Mouse (Mus musculus) kidney, postnatal 36 days (tissue): ENCODE measurements around the gene St6galnac4.

Experiments
- DNase-seq, 2 experiments: peaks; one replicate each; pipeline ENCODE4 v3.0.0; 2021 to 2022; ENCODE audit warnings: mixed read lengths in 2 of 2

The St6galnac4 gene

GRCm38 (mm10) chr2:32602600-32603054, 15.7 kb downstream of the St6galnac4 start:
- DNase-seq: peak; percentile 88 to 95

DNA sequence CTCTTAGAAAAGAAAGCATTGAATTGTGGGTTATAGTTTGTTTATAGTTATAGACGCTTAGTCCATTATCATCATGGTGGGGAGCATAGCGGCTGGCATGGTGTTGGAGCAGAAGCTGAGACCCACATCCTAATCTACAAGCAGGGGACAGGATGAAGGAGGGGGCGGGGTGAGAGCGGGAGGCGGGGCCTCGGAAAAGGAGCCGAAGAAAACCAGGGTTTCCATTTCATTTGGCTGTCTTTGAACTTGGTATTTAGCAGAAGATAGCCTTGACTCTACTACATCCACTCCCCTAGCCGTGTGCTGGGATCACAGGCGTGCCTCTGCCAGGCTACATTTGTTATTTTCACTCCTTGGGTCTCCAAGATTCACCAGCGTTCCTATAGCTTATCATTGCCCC, 17.7 kb downstream of the St6galnac4 start:
- DNase-seq: no peak

DNA sequence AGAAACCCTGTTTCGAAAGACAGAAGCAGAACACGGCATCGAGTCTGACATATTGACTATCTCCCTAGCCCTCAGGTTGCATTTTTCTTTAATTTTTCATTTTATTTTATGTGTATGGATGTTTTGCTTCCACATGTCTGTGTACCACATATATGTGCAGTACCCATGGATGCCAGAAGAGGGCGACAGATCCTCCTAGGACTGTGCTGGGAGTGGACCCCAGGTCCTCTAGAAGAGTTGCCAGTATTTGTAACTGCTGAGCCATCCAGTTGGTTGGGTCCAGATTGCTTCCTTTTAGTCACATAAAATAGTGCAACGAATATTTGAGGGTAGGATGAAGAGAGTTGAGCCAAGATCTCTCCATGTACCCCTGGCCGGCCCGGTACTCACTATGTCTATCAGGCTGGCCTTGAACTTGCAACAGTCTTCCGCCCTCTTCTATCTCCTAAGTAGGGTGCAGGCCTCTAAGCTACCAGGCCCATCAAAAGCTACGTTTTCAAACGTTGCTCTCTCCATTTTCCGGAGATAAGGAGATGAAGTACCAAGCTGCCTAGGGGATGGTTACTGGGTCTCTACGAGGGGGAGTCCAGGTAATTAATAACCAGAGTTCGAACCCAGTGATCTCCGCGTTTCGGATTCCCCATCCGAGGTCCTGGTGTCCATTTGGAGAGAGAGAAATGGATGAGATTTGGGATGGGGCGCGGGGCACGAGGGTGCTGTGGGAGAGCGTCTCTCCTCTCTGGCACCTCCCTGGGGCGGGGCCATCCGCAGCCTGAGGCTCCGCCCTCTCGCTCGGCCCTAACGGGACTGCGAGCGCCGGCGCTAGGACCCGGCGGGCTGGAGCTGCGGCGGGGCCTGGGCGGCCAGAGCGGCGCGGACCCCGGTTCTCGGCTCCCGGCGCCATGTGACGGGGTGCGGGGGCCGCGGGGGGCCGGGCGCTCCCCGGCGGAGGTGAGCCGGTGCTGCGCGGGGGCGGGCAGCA, 19.6 kb downstream of the St6galnac4 start:
- peak; percentile 74 to 91 for DNase-seq

- peak in 1 of 2 experiments; percentile 36 for DNase-seq
These were observed 20.5 kb downstream of the St6galnac4 start for GRCm38 (mm10) chr2:32607262-32607947.

- peak; percentile 57 to 73 for DNase-seq
These were observed 21.4 kb downstream of the St6galnac4 start for GRCm38 (mm10) chr2:32608141-32608777.

DNA sequence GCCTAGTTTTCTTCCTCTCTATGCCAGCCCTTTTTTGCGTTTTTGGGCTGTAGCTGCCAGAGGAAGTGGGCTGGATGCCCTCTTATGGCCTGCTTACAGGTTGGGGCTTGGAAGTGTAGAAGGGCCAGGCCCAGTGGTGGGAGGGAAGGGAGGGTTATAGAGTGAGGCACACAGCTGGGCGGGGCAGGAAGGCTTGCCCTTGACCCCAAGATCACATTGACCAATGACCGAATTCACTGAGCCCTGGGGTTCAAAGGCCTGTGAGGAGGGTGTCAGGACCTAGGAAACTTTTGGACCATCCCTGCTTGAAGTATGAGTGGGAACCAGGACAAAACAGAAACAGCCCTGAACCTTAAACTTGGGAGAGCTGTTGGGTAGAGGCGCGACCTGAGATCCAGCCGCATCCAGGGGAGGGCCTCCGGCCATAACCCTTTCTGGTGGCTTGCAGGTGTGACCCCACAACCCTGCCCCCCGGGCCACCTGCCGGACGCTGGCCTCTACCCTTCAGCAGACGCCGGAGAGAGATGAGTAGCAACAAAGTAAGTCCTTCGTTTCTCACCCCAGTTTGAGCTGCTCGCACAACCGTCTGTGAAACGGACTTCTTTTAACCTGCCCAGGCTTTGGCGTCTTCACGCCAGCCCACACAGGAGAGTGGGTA, 22.0 kb downstream of the St6galnac4 start:
- peak in 1 of 2 experiments; percentile 36 for DNase-seq

DNA sequence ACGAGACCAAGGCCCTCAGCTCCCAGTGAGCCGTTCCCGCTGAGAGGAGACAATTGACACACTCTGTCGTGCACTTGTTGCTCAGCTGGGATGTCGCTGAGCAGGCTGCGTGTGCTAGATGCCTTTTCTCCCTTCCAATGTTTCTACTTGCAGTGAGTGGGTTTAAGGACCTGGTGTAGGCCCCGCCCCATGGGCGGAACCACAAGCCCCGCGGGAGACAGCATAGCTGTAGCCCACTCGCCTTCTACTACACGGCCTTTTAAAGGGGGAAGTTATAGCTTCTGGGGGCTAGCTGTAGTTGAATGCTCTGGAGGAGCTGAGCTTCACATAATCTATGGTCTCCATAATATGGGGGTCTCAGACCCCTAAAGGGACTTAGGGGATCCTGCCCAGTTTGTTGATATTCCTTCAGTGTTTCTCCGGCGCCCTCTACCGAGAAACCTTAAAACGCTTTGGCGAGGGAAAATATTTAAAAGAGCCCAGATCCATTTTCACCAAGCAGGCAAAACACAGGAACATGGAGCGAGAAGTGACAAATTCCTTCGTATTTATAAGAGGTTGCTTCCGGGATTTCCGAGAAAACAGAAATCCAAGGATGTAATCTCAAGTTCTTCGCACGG, 23.8 kb downstream of the St6galnac4 start:
- peak in 1 of 2 experiments; percentile 73 for DNase-seq

DNA sequence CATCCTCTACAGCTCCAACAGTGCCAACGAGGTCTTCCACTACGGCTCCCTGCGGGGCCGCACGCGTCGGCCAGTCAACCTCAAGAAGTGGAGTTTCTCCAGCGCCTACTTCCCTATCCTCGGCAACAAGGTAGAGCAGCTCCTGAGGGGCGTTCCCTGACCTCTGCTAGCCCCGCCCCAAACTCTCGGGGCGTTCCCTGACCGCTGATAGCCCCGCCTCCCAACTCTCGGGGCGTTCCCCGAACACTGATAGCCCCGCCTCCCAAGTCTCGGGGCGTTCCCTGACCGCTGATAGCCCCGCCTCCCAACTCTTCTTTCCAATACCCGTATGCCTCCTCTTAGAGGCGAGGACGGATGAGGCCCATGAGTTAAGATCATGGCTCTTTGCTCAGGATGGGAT, 25.4 kb downstream of the St6galnac4 start:
- DNase-seq: no peak

DNA sequence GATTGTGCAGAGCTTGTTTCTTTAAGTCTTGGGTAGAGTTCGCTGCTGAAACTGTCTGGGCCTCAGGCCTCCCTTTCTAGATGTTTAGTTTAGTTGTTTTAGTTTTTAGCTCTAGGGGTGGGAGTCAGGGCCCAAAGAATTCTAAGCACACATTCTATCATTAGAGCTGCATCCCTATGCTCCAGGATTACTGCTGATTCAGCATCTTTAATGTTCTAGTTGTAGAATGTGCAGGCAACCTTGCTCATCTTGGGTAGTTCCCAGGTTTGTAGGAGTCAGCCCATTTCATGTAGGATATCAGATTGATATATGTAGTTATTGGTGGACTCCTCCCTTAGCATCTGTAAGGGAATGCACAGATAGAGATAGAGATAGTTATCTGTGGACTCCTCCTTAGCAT, 30.2 kb downstream of the St6galnac4 start:
- no peak for DNase-seq

- DNase-seq: peak in 1 of 2 experiments; percentile 48
These were observed 30.7 kb downstream of the St6galnac4 start for GRCm38 (mm10) chr2:32617601-32618000.

DNA sequence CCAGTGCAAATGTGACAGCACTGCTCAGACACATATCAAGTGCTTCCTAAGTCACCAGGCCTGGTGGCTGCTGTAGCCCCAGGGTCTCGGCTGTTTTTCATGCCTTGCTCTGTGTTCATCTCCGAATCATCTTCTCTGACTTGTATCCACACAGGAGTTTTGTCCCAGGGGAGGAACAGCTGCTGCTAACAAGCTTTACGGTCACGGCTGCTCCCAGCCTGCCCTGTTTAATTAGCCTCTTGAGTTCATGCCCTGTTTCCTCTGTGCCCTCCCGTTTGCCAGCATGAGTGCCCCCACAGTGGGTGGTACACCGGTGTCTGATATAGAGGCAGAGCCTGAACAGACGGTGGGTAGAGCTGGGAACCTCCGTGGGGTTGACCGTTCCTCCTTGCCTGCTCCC, 31.2 kb downstream of the St6galnac4 start:
- DNase-seq: no peak

DNA sequence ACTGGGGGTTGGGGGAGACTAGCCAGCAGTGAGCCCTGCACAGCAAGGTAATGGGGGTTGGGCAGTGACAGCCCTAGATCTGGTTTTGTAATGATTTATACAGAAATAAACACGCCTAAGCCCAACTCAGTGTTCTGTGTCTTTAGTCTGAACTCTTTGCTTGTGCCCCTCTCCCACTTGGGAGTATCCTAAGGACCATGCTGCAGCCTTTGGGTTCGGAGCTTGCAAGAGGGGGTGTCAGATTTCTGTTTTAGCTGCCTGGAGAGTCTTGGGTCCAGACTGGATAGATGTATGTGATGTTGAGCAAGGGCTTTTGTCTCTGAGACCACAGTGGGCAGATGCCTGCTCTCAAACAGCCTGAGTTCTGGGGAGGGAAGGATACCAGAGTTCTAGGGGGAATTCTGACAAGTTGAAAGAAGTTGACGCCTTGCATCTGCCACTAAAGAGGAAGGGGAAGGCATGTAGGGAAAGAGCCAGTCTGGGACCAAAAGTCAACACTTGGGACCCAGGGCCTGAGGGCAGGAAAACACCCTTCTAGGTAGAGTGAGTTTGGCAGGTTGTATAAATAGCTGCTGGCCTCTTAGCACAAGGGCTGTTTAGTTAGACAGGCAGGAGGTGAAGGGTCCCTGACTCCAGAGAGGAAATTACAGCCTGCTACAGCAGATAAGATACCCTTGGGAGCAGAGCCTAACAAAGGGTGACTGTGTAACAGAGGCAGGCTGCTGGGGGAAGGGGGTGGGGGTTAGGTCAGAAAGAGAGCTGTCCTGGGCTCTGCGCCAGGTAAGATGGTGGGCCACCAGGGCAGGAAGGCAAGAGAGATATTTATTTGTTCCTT, 34.0 kb downstream of the St6galnac4 start:
- DNase-seq: peak; percentile 83 to 84

- DNase-seq: no peak
These were observed 34.6 kb downstream of the St6galnac4 start, which contains the start of gene Ak1 for GRCm38 (mm10) chr2:32621517-32621859. TSS of gene Ak1 (plus strand) at chr2:32621758.

DNA sequence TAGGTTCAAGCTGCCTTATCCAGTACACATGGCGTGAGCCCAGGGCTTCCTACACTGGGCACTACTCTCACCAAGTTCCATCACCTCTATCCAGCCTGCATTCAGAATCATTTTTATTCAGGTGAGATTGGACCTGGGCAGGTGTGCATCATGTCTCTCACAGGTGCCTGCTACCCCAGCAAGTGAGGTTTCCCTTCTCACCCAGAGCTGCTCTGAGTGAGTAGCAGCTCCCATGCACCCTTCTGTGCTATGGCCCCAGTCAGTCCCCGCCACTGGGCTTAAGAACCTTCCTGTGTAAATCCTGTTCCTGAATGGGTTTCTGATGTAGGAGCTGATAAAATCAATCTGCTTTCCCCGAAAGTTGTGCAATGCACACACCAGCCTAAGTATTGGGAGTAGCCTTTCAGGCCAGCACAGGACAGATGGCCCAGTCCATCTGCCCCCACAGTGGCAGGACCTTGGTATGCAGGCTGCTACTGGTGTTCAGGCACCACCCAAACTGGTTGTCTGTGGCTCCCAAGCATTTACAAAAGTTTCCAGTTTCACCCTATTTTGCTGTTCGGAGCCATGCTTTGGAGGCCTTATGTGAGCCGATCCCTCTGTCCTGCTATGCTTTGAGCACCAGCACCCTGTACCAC, 37.3 kb downstream of the St6galnac4 start:
- no peak for DNase-seq

- DNase-seq: peak; percentile 66 to 78
These were observed 38.4 kb downstream of the St6galnac4 start for GRCm38 (mm10) chr2:32625212-32625872.

DNA sequence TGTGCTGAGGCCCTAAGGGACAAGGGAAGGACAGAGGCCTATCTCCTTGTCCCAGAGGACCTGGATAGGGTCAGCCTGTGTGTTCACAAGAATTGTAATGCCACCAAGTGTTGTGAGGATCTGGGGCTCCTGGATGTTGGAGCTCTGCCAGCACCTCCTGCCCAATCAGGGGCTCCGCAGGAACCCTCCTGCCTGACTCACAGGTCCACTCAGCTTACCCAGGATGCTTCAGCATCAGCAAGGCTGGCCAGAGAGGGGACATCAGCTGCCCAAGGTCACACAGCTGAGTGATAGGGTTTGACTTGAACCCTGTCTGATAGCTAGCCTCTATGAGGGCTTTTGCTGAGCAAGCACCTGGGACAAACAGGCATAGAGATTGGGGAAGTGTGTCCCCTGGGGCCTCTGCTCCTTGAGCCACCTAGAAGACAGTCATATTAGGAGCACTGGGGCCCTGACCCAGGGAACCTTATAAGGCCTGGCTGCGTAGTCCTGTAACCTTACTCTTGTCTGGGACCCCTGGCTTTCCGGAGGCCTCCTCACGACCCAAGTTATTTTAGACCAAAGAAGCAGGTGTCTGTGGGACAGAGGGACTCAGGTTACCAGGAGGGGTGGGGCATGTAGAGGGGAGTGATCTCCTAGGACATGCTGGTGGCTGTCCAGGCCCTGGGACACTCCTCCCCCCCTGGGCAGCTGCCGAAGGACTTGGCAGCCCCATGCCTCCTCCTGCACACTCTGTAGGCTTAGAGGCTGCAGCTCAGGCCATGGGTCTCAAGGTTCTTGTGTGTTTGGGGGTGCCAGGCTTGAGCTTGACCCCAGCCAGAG, 39.2 kb downstream of the St6galnac4 start:
- DNase-seq: peak in 1 of 2 experiments; percentile 47

- no peak for DNase-seq
These were observed 40.6 kb downstream of the St6galnac4 start for GRCm38 (mm10) chr2:32627266-32628043.

DNA sequence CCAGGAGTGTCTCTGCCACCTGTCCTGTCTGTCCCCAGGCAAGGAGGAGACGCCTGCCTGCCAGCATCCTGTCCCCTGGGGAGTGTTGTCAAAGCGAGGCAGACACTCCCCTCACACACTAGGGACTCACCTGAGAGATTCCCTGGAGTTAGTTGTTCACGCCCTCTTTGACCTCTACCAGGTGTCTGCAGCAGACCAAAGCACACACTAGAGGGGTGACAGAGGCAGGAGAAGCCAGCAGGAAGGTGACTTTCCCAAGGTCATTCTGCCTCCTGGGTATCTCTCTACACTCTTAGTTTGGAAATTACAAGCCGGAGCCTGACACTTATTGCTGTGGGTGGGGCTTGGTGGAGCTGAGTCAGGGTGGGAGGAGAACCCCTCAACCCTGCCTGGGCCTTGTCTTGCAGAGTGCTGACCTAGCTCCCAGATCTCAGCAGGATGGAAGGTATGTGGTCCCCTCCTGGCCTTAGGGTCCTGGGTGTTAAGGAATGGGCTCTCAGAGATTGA, 41.2 kb downstream of the St6galnac4 start:
- no peak for DNase-seq
